Mouse (Mus musculus) neural tube, embryonic 13.5 days (tissue): ENCODE data around the gene Pld5. TPM values are rescaled to one million over a fixed set of nuclear protein-coding genes. Genes with fewer than 3 reads are reported as not detected.
"Not testable (repeated sequence)": the region's sequence is repeated elsewhere in the genome, so short reads cannot be mapped to it uniquely, and the experiment has no call there.

Source experiments
- ATAC-seq: fragments of 200-750 bp; cut with Nextera tagmentation; 2 replicates; pipeline ENCODE4 v1.8.0; 2017; ENCODE audit warnings: low read depth, mild to moderate bottlenecking, moderate TSS enrichment, moderate library complexity
- H3K27ac ChIP-seq: fragments of 300-500 bp; sonication (generic); replicated peaks from 2 replicates; pipeline ENCODE4 v1.5.1; 2015; ENCODE audit warnings: moderate library complexity, mild to moderate bottlenecking, inconsistent platforms
- H3K27me3 ChIP-seq: fragments of 300-500 bp; sonication (generic); 2 replicates; pipeline ENCODE4 v1.6.1; 2015; ENCODE audit warnings: mild to moderate bottlenecking, inconsistent platforms
- H3K36me3 ChIP-seq: fragments of 300-500 bp; sonication (generic); 2 replicates; pipeline ENCODE4 v1.6.1; 2015; ENCODE audit warnings: mild to moderate bottlenecking, inconsistent platforms
- H3K4me1 ChIP-seq: fragments of 300-500 bp; sonication (generic); replicated peaks from 2 replicates; pipeline ENCODE4 v1.6.1; 2015; ENCODE audit warnings: inconsistent platforms
- H3K4me2 ChIP-seq: fragments of 300-500 bp; sonication (generic); 2 replicates; pipeline ENCODE4 v1.6.1; 2015; ENCODE audit warnings: inconsistent platforms, mild to moderate bottlenecking, moderate library complexity
- H3K4me3 ChIP-seq: fragments of 300-500 bp; sonication (generic); 2 replicates; pipeline ENCODE4 v1.5.1; 2015; ENCODE audit warnings: mild to moderate bottlenecking, inconsistent platforms
- H3K9ac ChIP-seq: fragments of 300-500 bp; sonication (generic); 2 replicates; pipeline ENCODE4 v1.6.1; 2015; ENCODE audit warnings: moderate library complexity, mild to moderate bottlenecking, inconsistent platforms
- H3K9me3 ChIP-seq: fragments of 300-500 bp; sonication (generic); 2 replicates; pipeline ENCODE4 v1.6.1; 2016; ENCODE audit warnings: inconsistent platforms
- WGBS: fragments of 180-500 bp; shearing (Covaris S2); methylation state at CpG from one replicate; pipeline ENCODE4 v1.1.7; 2015; 5-methylcytosine and 5-hydroxymethylcytosine counted together
- polyA plus RNA-seq: library from polyadenylated mRNA; unstranded; fragments of >200 nt; fragmentation: Nextera tagmentation; extraction: Ambion mirVana; gene quantifications from 2 replicates; pipeline ENCODE4 v1.2.1, GENCODE M21; 2015

The Pld5 gene
- polyA plus RNA-seq, 1 experiment from 2014 or later = 6.5 TPM

- no peaks in the 10 kb centered on the region for H3K27me3 ChIP-seq
- H3K4me2 ChIP-seq = no peak overlapping the region
- WGBS = 46% methylated on average over 7 of the region's 7 CpGs
- peaks cover 11% of the 10 kb centered on the region for H3K4me1 ChIP-seq
- H3K9me3 ChIP-seq = no peaks in the 10 kb centered on the region
- no peak overlapping the region for H3K9ac ChIP-seq
- peak overlapping the region; percentile 35; the same call in 1 of the 2 replicates for H3K27ac ChIP-seq
- peak; percentile 52 for ATAC-seq
- H3K4me3 ChIP-seq = no peak overlapping the region
- H3K36me3 ChIP-seq = no peaks in the 10 kb centered on the region
These were observed 277.9 kb downstream of the Pld5 start for GRCm38 (mm10) chr1:175997076-175997651.

- Histone ChIP-seq H3K9ac (no peak overlapping the region), H3K9me3 (no peaks in the 10 kb centered on the region; the same call in 1 of the 2 replicates), H3K4me2 (no peak overlapping the region), H3K27me3 (no peaks in the 10 kb centered on the region), H3K4me1 (no peaks in the 10 kb centered on the region), H3K4me3 (no peak overlapping the region), H3K36me3 (0 out of 2 replicates have a peak, but pooled peaks cover 3% of the 10 kb centered on the region), H3K27ac (no peak overlapping the region)
- 89% methylated on average over 4 of the region's 4 CpGs for WGBS
- no peak for ATAC-seq
These were observed 286.2 kb downstream of the Pld5 start for GRCm38 (mm10) chr1:175988912-175989311.

GRCm38 (mm10) chr1:175988448-175988847 lies 286.7 kb downstream of the Pld5 start:
- H3K27ac ChIP-seq = no peak overlapping the region
- H3K4me2 ChIP-seq = no peak overlapping the region
- H3K27me3 ChIP-seq = no peaks in the 10 kb centered on the region
- no peaks in the 10 kb centered on the region; the same call in 1 of the 2 replicates for H3K9me3 ChIP-seq
- no peak overlapping the region for H3K4me3 ChIP-seq
- H3K9ac ChIP-seq = no peak overlapping the region
- H3K36me3 ChIP-seq = 0 out of 2 replicates have a peak, but pooled peaks cover 3% of the 10 kb centered on the region
- WGBS = 92% methylated on average over 5 of the region's 5 CpGs
- no peak for ATAC-seq
- H3K4me1 ChIP-seq = no peaks in the 10 kb centered on the region

GRCm38 (mm10) chr1:175979014-175979413 lies 296.1 kb downstream of the Pld5 start, which contains the start of gene Rbm8a2:
Gene Rbm8a2 (minus strand): TSS chr1:175979114.
- not testable (repeated sequence) for H3K9me3 ChIP-seq

GRCm38 (mm10) chr1:175970710-175971109 lies 304.4 kb downstream of the Pld5 start:
- WGBS = 72% methylated on average over 5 of the region's 5 CpGs
- Histone ChIP-seq H3K36me3 (no peaks in the 10 kb centered on the region), H3K4me1 (no peaks in the 10 kb centered on the region), H3K4me3 (no peak overlapping the region), H3K27me3 (no peaks in the 10 kb centered on the region), H3K9me3 (no peaks in the 10 kb centered on the region), H3K27ac (no peak overlapping the region), H3K9ac (no peak overlapping the region), H3K4me2 (no peak overlapping the region)
- ATAC-seq = no peak

More at GRCm38 (mm10) chr1:175979014-175979413, 296.1 kb downstream of the Pld5 start, which contains the start of gene Rbm8a2:
- not testable (repeated sequence) for ATAC-seq, H3K27ac ChIP-seq, H3K4me1 ChIP-seq, H3K9ac ChIP-seq, H3K4me3 ChIP-seq, H3K4me2 ChIP-seq, H3K27me3 ChIP-seq, H3K36me3 ChIP-seq
- 94% methylated on average over 7 of the region's 7 CpGs for WGBS

DNA sequence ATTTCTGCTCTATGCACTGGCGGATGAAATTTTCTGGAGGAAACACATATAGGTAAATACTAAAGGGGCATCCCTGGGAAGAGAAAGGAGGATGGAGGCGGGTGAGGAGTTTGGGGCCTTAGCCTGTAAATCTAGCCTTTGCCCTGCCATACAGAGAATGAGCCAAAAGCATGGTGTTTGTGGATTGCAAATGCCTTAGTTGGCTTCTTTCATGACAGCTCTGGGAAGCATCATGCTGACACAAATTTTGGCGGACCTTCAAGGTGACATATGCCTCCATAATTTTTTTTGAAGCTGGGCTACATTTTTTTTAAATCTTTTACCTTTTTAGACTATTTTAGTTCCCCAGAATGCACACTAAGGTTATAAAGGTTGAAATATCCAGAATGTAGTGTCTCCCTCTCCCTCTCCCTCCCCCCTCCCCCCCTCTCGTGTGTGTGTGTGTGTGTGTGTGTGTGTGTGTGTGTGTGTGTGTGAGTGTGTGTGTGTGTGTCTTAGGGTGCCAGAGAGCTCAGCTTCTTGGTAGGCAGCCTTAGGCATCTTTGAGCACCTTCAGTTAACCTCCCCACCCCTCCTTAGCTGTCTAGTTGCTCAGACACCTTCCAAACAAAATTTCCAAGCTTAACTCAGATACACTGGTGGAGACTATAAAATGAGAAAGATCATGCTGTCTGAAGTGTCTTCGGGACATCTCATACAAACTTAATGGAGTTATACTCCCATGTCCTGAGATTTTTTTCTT lies 307.9 kb downstream of the Pld5 start:
- H3K27me3 ChIP-seq = no peaks in the 10 kb centered on the region
- H3K36me3 ChIP-seq = no peaks in the 10 kb centered on the region
- 87% methylated on average over 5 of the region's 5 CpGs for WGBS
- H3K4me2 ChIP-seq = no peak overlapping the region
- no peak for ATAC-seq
- no peak overlapping the region for H3K9ac ChIP-seq
- no peak overlapping the region for H3K4me3 ChIP-seq
- no peaks in the 10 kb centered on the region for H3K4me1 ChIP-seq
- H3K9me3 ChIP-seq = no peaks in the 10 kb centered on the region
- no peak overlapping the region for H3K27ac ChIP-seq

DNA sequence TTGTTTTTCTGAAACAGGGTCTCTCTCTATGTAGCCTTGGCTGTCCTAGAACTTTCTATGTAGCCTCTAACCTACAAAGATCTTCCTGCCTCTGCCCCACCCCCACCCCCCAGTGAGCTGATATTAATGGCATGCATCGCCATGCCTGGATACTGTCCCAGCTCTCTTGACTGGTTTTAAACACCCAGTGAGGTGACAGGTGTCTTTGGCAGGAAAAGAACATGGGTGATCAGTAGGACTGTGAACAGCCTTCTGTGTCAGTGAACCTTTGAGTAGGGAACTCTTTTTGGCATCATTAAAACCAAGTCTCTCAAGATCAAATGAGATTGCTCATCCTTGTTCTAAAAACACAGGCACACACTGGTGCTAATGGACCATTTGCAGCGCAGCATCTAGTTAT lies 313.3 kb downstream of the Pld5 start:
- no peaks in the 10 kb centered on the region for H3K36me3 ChIP-seq
- H3K9me3 ChIP-seq = no peaks in the 10 kb centered on the region
- ATAC-seq = no peak
- H3K27me3 ChIP-seq = no peaks in the 10 kb centered on the region
- H3K27ac ChIP-seq = no peak overlapping the region
- no peaks in the 10 kb centered on the region for H3K4me1 ChIP-seq
- no peak overlapping the region for H3K4me2 ChIP-seq
- no peak overlapping the region for H3K4me3 ChIP-seq
- no peak overlapping the region for H3K9ac ChIP-seq
- 87% methylated on average over 2 of the region's 2 CpGs for WGBS

DNA sequence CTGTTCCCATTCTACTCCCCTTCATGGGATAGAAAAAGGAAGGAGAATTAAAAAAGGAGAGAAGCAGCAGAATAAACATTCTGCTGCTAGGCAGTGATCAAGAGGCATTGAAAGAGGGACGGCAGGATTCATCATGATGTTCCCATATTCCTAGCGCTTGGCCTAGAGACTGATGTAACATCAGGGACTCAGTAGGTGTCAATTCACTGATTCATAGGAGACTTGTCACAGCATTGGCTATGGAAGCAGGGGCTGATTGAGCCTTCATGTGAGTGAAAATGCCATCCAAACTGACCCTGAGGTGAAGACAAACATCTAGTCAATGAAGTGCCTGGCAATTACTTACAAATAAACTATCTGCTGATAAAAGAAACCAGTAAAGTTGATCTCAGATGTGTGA lies 324.3 kb downstream of the Pld5 start:
- 92% methylated on average over 2 of the region's 2 CpGs for WGBS
- no peak overlapping the region for H3K27ac ChIP-seq
- no peak overlapping the region for H3K4me2 ChIP-seq
- no peak overlapping the region for H3K9ac ChIP-seq
- no peaks in the 10 kb centered on the region for H3K9me3 ChIP-seq
- no peak overlapping the region for H3K4me3 ChIP-seq
- no peaks in the 10 kb centered on the region; the same call in 1 of the 2 replicates for H3K4me1 ChIP-seq
- ATAC-seq = no peak
- no peaks in the 10 kb centered on the region for H3K36me3 ChIP-seq
- no peaks in the 10 kb centered on the region for H3K27me3 ChIP-seq

DNA sequence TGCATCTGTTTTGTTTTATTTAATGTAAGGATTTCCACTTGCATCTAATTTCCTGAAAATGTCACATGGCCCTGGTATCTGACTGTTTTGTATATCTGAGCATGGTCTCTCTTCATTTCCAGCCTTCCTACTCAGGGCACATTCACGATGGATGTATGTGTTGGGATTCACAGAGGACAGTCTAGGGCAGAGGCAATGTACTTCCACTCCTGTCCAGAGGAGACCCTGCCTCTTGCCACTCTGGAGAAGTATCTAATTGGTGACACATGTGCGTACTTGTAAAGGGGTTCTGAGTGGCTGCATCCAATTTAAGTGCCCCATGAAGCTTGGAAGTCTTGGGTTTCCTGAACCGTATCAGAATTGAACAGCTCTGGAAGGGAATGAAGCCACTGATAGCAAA lies 324.7 kb downstream of the Pld5 start:
- no peak for ATAC-seq
- 82% methylated on average over 3 of the region's 3 CpGs for WGBS

DNA sequence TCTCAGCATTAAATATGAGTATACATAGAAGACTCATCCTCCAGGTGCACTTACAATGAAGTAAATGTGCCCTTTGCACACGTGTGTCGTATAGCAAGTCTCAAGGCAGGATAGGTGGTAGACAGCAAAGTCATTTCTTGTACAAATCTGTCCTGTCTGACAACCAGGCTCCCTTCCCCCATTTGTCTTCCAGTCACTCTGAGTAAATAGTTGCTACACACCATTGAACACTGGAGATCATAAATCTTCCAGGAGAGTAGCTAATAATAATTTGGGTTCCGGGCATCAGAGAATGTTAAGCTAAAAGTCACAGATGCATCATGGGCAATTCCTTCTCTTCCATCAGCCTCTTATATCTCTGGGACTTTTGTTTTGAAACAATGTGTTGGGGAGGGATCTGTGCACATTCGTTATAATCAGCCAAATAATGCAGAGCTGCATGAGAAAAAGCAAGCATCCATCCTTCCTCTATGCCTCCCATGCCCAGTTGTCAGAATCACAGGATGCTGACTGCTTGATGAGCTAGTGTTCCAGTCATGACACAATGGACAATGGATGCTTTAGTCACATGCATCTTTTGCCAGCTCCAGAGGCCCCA lies 328.3 kb downstream of the Pld5 start:
- Histone ChIP-seq H3K36me3 (no peaks in the 10 kb centered on the region), H3K4me3 (no peak overlapping the region), H3K4me2 (no peak overlapping the region), H3K9ac (no peak overlapping the region), H3K9me3 (no peaks in the 10 kb centered on the region), H3K27ac (no peak overlapping the region), H3K27me3 (no peaks in the 10 kb centered on the region), H3K4me1 (no peaks in the 10 kb centered on the region; the same call in 1 of the 2 replicates)
- peak; percentile 68; the same call in 1 of the 2 replicates for ATAC-seq
- WGBS = 45% methylated on average over 4 of the region's 4 CpGs

More for the DNA sequence above, 324.7 kb downstream of the Pld5 start:
- Histone ChIP-seq H3K27ac (no peak overlapping the region), H3K9ac (no peak overlapping the region), H3K4me1 (no peaks in the 10 kb centered on the region; the same call in 1 of the 2 replicates), H3K36me3 (no peaks in the 10 kb centered on the region), H3K27me3 (no peaks in the 10 kb centered on the region), H3K4me2 (no peak overlapping the region), H3K9me3 (no peaks in the 10 kb centered on the region), H3K4me3 (no peak overlapping the region)

GRCm38 (mm10) chr1:175943168-175943567 lies 331.9 kb downstream of the Pld5 start:
- WGBS = 94% methylated on average over 7 of the region's 7 CpGs
- ATAC-seq = no peak
- Histone ChIP-seq H3K27me3 (no peaks in the 10 kb centered on the region), H3K9ac (no peak overlapping the region), H3K4me3 (no peak overlapping the region), H3K9me3 (no peaks in the 10 kb centered on the region), H3K36me3 (no peaks in the 10 kb centered on the region), H3K27ac (no peak overlapping the region), H3K4me2 (no peak overlapping the region), H3K4me1 (no peaks in the 10 kb centered on the region; the same call in 1 of the 2 replicates)

DNA sequence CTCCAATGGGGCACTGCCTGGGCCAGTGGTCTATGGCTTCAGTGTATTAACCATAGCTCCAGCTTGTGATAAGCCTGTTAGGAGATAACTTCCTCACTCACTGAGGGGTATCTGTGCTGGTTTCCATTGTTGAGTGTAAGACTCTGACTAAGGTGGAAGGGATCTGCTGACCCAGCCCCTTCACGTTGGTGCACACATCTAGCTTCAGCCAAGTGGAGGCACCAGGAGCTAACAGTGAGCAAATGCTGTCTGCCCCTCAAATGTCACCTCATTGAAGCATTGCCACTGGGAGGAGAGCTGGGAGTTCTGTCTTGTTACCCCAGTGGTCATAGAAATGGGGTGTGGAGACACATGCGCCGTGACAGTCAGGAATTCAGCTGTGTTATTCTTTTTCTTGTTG lies 336.4 kb downstream of the Pld5 start:
- no peaks in the 10 kb centered on the region for H3K36me3 ChIP-seq
- H3K27me3 ChIP-seq = no peaks in the 10 kb centered on the region
- H3K9ac ChIP-seq = no peak overlapping the region
- no peaks in the 10 kb centered on the region for H3K4me1 ChIP-seq
- H3K27ac ChIP-seq = no peak overlapping the region
- H3K4me2 ChIP-seq = no peak overlapping the region
- no peak overlapping the region for H3K4me3 ChIP-seq
- no peak for ATAC-seq
- H3K9me3 ChIP-seq = no peaks in the 10 kb centered on the region
- WGBS = 89% methylated on average over 3 of the region's 3 CpGs
